Mouse (Mus musculus) neural tube, embryonic 15.5 days (tissue): ENCODE measurements around the gene Cib4. TPM values are rescaled to one million over a fixed set of nuclear protein-coding genes. Genes with fewer than 3 reads are reported as not detected.

Source experiments
- ATAC-seq: fragments of 200-750 bp; cut with Nextera tagmentation; 2 replicates; pipeline ENCODE4 v1.8.0; 2017; ENCODE audit warnings: mild to moderate bottlenecking, moderate TSS enrichment, moderate library complexity; ENCODE audit not compliant: low FRiP score
- H3K27ac ChIP-seq: fragments of 300-500 bp; sonication (generic); replicated peaks from 2 replicates; pipeline ENCODE4 v1.5.1; 2015; ENCODE audit warnings: mild to moderate bottlenecking, inconsistent platforms
- H3K27me3 ChIP-seq: fragments of 300-500 bp; sonication (generic); replicated peaks from 2 replicates; pipeline ENCODE4 v1.6.1; 2015; ENCODE audit warnings: inconsistent platforms
- H3K36me3 ChIP-seq: fragments of 300-500 bp; sonication (generic); 2 replicates; pipeline ENCODE4 v1.6.1; 2015; ENCODE audit warnings: inconsistent platforms
- H3K4me1 ChIP-seq: fragments of 300-500 bp; sonication (generic); 2 replicates; pipeline ENCODE4 v1.6.1; 2015; ENCODE audit warnings: inconsistent platforms
- H3K4me2 ChIP-seq: fragments of 300-500 bp; sonication (generic); 2 replicates; pipeline ENCODE4 v1.6.1; 2015; ENCODE audit warnings: inconsistent platforms, mild to moderate bottlenecking, moderate library complexity
- H3K4me3 ChIP-seq: fragments of 300-500 bp; sonication (generic); replicated peaks from 2 replicates; pipeline ENCODE4 v1.5.1; 2015; ENCODE audit warnings: mild to moderate bottlenecking, inconsistent platforms
- H3K9ac ChIP-seq: fragments of 300-500 bp; sonication (generic); replicated peaks from 2 replicates; pipeline ENCODE4 v1.6.1; 2015; ENCODE audit warnings: mild to moderate bottlenecking, inconsistent platforms
- H3K9me3 ChIP-seq: fragments of 300-500 bp; sonication (generic); replicated peaks from 2 replicates; pipeline ENCODE4 v1.6.1; 2016; ENCODE audit warnings: inconsistent platforms
- WGBS: fragments of 180-500 bp; shearing (Covaris S2); methylation state at CpG from one replicate; pipeline ENCODE4 v1.1.7; 2015; ENCODE audit warnings: mixed read lengths; 5-methylcytosine and 5-hydroxymethylcytosine counted together
- polyA plus RNA-seq: library from polyadenylated mRNA; unstranded; fragments of >200 nt; fragmentation: Nextera tagmentation; extraction: Ambion mirVana; gene quantifications from 2 replicates; pipeline ENCODE4 v1.2.1, GENCODE M21; 2015

Gene Cib4
- polyA plus RNA-seq, 1 experiment from 2014 or later = not detected

GRCm38 (mm10) chr5:30568479-30568878 lies 22.8 kb upstream of the Cib4 start:
- no peaks in the 10 kb centered on the region for H3K9me3 ChIP-seq
- H3K36me3 ChIP-seq = no peaks in the 10 kb centered on the region
- WGBS = 86% methylated on average over 1 of the region's 1 CpGs
- no peak overlapping the region for H3K9ac ChIP-seq
- no peak for ATAC-seq
- no peaks in the 10 kb centered on the region for H3K27me3 ChIP-seq
- H3K4me3 ChIP-seq = no peak overlapping the region
- no peak overlapping the region for H3K27ac ChIP-seq
- H3K4me2 ChIP-seq = no peak overlapping the region
- H3K4me1 ChIP-seq = no peaks in the 10 kb centered on the region

- H3K27me3 ChIP-seq = no peaks in the 10 kb centered on the region
- ATAC-seq = no peak
- H3K9ac ChIP-seq = no peak overlapping the region
- no peak overlapping the region for H3K4me2 ChIP-seq
- no peak overlapping the region for H3K27ac ChIP-seq
- H3K4me1 ChIP-seq = no peaks in the 10 kb centered on the region
- no peaks in the 10 kb centered on the region for H3K9me3 ChIP-seq
- H3K36me3 ChIP-seq = no peaks in the 10 kb centered on the region
- H3K4me3 ChIP-seq = no peak overlapping the region
- 44% methylated on average over 3 of the region's 3 CpGs for WGBS
Observed at GRCm38 (mm10) chr5:30559986-30560493, 14.4 kb upstream of the Cib4 start.

- Histone ChIP-seq H3K36me3 (no peaks in the 10 kb centered on the region), H3K4me3 (no peak overlapping the region), H3K9ac (no peak overlapping the region), H3K27ac (no peak overlapping the region), H3K9me3 (no peaks in the 10 kb centered on the region), H3K27me3 (no peaks in the 10 kb centered on the region), H3K4me1 (no peaks in the 10 kb centered on the region), H3K4me2 (no peak overlapping the region)
- no peak for ATAC-seq
- 97% methylated on average over 3 of the region's 3 CpGs for WGBS
Observed at GRCm38 (mm10) chr5:30559421-30559820, 13.8 kb upstream of the Cib4 start.

- Histone ChIP-seq H3K27ac (no peak overlapping the region), H3K4me3 (no peak overlapping the region), H3K36me3 (no peaks in the 10 kb centered on the region), H3K9ac (no peak overlapping the region), H3K9me3 (no peaks in the 10 kb centered on the region), H3K27me3 (no peaks in the 10 kb centered on the region), H3K4me1 (no peaks in the 10 kb centered on the region), H3K4me2 (no peak overlapping the region)
- 88% methylated on average over 3 of the region's 3 CpGs for WGBS
- ATAC-seq = no peak
Observed at GRCm38 (mm10) chr5:30556284-30556683, 10.6 kb upstream of the Cib4 start.

- Histone ChIP-seq H3K36me3 (no peaks in the 10 kb centered on the region), H3K4me3 (no peak overlapping the region), H3K27me3 (no peaks in the 10 kb centered on the region), H3K9ac (no peak overlapping the region), H3K9me3 (no peaks in the 10 kb centered on the region), H3K4me1 (0 out of 2 replicates have a peak, but pooled peaks cover 4% of the 10 kb centered on the region), H3K27ac (no peak overlapping the region), H3K4me2 (no peak overlapping the region)
- 79% methylated on average over 8 of the region's 8 CpGs for WGBS
- ATAC-seq = no peak
Observed at GRCm38 (mm10) chr5:30554981-30555380, 9.3 kb upstream of the Cib4 start.

DNA sequence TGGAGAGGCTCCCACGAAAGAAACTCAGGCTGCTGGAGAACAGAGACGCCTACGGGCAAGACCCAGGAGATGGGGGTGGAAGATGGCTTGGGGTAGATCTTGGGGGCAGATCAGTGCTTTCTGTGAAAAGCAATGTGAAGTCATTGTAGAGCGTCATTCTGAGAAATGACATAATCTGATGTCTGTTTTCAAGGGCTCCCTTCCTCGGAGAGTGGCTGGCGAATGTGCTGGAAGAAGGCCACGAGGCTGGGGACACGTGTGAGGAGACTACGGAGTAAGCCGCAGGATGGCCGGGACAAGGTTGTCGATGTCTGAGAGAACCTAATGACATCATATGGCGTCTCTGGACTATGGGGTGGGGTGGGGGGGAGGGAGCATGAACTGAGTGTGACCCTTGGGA lies 8.3 kb upstream of the Cib4 start:
- WGBS = 93% methylated on average over 13 of the region's 13 CpGs
- Histone ChIP-seq H3K27me3 (no peaks in the 10 kb centered on the region), H3K36me3 (no peaks in the 10 kb centered on the region), H3K4me3 (no peak overlapping the region), H3K4me1 (0 out of 2 replicates have a peak, but pooled peaks cover 4% of the 10 kb centered on the region), H3K4me2 (no peak overlapping the region), H3K9ac (no peak overlapping the region), H3K9me3 (no peaks in the 10 kb centered on the region), H3K27ac (no peak overlapping the region)
- ATAC-seq = no peak

DNA sequence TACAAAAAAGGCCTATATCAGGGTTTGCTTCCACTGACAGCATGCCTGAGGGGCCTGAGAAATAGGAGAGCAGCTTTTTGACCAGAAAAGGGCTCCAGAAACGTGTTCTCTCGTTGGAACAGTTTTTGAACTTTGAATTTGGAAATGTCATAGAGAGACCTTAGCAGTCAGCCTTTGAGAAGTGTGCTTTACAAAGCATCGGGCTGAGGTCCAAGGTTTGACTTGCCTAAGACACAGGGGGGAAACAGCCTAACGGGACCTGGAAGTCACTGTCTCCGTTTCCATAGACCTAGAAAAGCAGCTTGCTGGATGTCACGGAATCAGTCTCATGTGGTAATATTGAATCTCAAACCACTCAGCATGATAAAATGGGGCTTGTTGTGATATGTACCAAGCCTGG lies 6.4 kb upstream of the Cib4 start:
- no peaks in the 10 kb centered on the region for H3K36me3 ChIP-seq
- WGBS = 86% methylated on average over 6 of the region's 6 CpGs
- no peak overlapping the region for H3K9ac ChIP-seq
- no peak overlapping the region for H3K4me3 ChIP-seq
- no peak overlapping the region for H3K27ac ChIP-seq
- H3K4me1 ChIP-seq = 0 out of 2 replicates have a peak, but pooled peaks cover 4% of the 10 kb centered on the region
- H3K27me3 ChIP-seq = no peaks in the 10 kb centered on the region
- no peak for ATAC-seq
- H3K9me3 ChIP-seq = no peaks in the 10 kb centered on the region
- no peak overlapping the region for H3K4me2 ChIP-seq

DNA sequence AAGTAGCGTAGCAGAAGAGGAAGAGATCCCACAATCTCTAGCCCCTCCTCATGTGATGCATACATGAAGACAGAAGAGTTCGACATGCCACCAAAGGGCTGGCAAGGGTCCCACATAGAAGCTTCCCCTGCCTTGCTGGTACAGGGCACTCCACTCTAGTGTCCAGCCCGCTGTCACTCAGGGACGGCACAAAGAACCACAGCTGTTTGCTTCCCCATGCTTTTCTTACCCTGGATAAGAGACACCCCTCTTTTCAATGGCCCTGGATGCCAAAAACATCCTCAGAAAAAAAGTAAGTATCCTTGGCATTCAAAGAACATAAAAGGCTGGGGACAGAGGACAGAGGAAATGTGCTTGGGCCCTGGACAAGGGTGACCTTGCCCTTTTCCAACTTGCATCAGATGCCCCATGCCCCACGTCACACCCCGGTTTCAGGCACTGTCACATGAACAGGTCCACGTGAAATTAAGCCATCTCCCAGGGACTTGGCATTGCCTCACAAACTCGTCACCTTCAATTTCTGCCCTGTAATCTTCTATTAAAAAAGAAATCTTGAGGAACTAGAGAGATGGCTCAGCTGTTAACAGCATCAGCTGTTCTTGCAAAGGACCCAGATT lies 5.5 kb upstream of the Cib4 start:
- Histone ChIP-seq H3K27me3 (no peaks in the 10 kb centered on the region), H3K36me3 (no peaks in the 10 kb centered on the region), H3K4me2 (no peak overlapping the region), H3K9me3 (no peaks in the 10 kb centered on the region), H3K4me1 (0 out of 2 replicates have a peak, but pooled peaks cover 4% of the 10 kb centered on the region), H3K4me3 (no peak overlapping the region), H3K9ac (no peak overlapping the region), H3K27ac (no peak overlapping the region)
- no peak for ATAC-seq
- 88% methylated on average over 8 of the region's 8 CpGs for WGBS

GRCm38 (mm10) chr5:30550334-30551021 lies 4.8 kb upstream of the Cib4 start:
- Histone ChIP-seq H3K9me3 (no peaks in the 10 kb centered on the region), H3K27ac (no peak overlapping the region), H3K36me3 (no peaks in the 10 kb centered on the region), H3K9ac (no peak overlapping the region), H3K4me1 (0 out of 2 replicates have a peak, but pooled peaks cover 4% of the 10 kb centered on the region), H3K27me3 (no peaks in the 10 kb centered on the region), H3K4me3 (no peak overlapping the region), H3K4me2 (no peak overlapping the region)
- no peak for ATAC-seq
- 55% methylated on average over 9 of the region's 9 CpGs for WGBS

DNA sequence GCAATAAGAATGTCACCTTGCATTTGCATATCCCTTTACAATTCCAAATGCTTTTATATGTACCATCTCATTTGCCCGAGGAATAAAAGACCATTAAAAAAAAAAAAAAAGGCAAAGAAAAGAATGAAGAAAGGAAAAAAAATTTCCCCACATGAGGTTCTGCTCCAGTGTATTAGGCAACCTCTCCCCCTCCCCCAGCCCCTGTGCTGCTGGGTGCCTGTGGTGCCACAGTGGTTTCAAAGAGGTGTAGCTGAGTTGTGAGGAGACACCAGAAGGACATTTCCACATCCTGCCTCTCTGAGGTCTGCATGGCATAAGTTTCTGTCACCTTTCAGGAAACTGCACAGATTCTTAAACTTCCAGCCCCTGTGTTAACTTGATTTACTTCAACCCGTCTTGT lies 3.0 kb upstream of the Cib4 start:
- no peaks in the 10 kb centered on the region for H3K27me3 ChIP-seq
- H3K36me3 ChIP-seq = no peaks in the 10 kb centered on the region
- no peak overlapping the region for H3K27ac ChIP-seq
- no peaks in the 10 kb centered on the region for H3K9me3 ChIP-seq
- H3K9ac ChIP-seq = no peak overlapping the region
- no peak for ATAC-seq
- 48% methylated on average over 2 of the region's 2 CpGs for WGBS
- no peak overlapping the region for H3K4me2 ChIP-seq
- H3K4me3 ChIP-seq = no peak overlapping the region
- 0 out of 2 replicates have a peak, but pooled peaks cover 4% of the 10 kb centered on the region for H3K4me1 ChIP-seq

GRCm38 (mm10) chr5:30536051-30536570 lies 9.5 kb downstream of the Cib4 start:
- H3K9me3 ChIP-seq = no peaks in the 10 kb centered on the region
- H3K27me3 ChIP-seq = no peaks in the 10 kb centered on the region
- no peak overlapping the region for H3K4me2 ChIP-seq
- H3K36me3 ChIP-seq = no peaks in the 10 kb centered on the region
- H3K4me1 ChIP-seq = no peaks in the 10 kb centered on the region; the same call in 1 of the 2 replicates
- H3K4me3 ChIP-seq = no peak overlapping the region
- no peak overlapping the region for H3K27ac ChIP-seq
- no peak for ATAC-seq
- 64% methylated on average over 7 of the region's 7 CpGs for WGBS
- H3K9ac ChIP-seq = no peak overlapping the region

GRCm38 (mm10) chr5:30534637-30535036 lies 11.0 kb downstream of the Cib4 start:
- no peak for ATAC-seq
- no peak overlapping the region for H3K4me2 ChIP-seq
- H3K4me3 ChIP-seq = no peak overlapping the region
- 67% methylated on average over 6 of the region's 6 CpGs for WGBS
- H3K9ac ChIP-seq = no peak overlapping the region
- no peaks in the 10 kb centered on the region; the same call in 1 of the 2 replicates for H3K4me1 ChIP-seq
- no peaks in the 10 kb centered on the region for H3K9me3 ChIP-seq
- H3K27ac ChIP-seq = no peak overlapping the region
- H3K36me3 ChIP-seq = no peaks in the 10 kb centered on the region
- no peaks in the 10 kb centered on the region for H3K27me3 ChIP-seq
